Mouse (Mus musculus): ENCODE measurements around the gene Eef2k.
A peak's percentile ranks its signal among the peaks of the same experiment; 100 is the strongest.

The Eef2k gene

DNA sequence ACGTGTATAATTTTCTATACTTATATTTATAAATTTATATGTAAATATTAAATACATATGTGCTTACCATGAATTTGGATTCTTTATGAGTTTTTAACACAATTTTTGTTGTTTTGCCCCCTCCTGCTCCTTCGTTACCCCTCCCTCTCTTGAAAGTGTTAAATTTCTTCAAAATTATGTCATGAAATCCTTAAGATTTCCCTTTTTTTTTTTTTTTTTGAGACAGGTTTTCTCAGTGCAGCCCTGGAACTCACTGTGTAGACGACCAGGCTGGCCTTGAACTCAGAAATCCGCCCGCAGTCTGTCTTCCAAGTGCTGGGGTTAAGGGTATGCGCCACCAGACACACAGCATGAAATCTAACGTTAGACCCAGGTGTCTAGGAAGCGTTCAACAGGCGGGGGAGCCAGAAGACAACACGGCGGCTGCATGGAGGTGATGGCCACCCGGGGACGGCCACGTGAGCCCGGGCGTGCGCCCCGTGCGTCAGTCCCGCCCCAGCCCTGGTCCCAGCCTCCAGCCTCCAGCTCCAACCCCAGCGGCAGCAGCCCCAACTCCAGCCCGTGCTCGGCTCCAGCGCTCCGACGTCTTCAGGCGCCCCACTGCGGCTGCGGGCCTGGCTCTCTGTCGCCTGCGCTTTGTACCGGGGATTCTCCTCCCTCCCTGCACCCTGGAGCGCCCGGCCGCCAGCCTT, at the start of gene Eef2k:
Gene Eef2k (plus strand): TSS at position 487 of the 692 bp plus-strand sequence.
- DNase-seq: peak; percentile 86

DNA sequence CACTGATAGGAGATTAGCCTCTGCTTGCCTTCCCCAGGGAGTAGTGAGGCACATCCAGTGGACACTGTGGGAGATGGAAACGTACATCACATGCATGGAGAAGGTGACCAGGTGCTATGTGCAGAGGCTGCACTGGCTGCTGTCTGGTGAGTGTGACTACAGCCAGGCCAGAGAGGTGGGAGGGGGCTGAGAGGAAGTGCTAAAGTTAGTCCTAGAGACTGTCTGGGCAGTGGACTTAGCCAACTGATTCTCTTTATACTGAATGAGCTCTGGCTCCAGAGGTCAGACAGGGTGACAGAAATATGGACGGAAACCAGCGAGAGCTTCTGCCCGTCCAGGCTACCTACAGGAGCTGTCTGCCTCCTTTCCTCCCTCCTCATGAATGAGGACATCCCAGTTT, 47.1 kb upstream of the Eef2k start:
- no peak for DNase-seq

DNA sequence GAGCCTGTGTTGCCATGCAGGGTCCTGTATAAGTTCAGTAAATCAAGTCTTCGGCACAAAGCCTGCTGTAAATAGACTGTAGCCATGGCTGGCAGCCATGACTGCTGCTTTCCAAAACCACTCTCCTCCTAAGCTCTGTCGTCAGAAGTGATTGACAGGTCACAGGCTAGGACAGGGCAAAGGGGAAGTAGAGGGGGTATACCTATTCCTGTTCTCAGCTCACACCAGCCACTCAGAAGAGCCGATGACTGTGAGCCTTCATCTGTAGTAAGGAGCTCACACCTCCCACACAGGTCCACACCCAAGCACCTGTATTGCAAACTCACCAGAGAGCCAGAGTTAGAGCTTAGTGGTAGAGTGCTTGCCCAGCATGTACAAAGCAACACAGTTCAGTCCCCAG, 46.3 kb upstream of the Eef2k start:
- DNase-seq: no peak

DNA sequence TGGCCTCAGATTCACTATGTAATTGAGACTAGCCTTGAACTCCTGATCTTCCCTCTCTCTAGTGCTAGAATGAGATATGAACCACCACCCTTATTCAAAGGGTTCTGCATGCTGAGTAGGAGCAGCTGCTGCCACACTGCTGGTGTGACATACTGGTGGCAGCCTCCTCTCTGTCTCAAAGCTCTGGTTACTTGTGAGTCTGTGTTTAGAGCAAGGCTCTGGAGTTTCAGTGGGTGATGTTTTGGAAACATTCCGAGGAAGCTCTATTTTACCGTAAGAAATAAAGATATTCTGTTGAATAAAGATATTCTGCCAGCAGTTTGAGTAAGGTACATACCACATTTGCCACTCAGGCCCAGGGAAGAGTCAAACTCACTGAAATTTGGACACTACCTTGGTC, 39.4 kb upstream of the Eef2k start:
- DNase-seq: no peak

DNA sequence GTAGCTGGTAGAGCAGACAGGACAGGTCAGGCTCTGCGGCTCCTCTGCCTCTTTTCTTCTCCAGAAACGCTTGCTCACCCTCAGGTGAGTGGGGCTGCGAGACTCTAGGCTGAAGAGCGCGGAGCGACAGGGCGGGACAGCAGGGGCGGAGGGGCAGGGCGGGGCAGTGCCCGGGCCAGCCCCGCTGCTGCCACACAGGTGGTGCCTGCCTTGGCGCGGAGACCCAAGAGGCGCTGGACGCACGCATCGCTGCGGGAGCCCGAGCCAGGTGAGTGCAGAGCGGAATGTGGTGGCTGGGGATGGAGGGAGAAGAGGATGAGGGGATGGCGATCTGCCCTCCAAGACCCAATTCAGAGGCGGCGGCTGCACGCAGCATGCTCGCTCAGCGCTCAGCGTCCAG, 32.9 kb upstream of the Eef2k start:
- no peak for DNase-seq

DNA sequence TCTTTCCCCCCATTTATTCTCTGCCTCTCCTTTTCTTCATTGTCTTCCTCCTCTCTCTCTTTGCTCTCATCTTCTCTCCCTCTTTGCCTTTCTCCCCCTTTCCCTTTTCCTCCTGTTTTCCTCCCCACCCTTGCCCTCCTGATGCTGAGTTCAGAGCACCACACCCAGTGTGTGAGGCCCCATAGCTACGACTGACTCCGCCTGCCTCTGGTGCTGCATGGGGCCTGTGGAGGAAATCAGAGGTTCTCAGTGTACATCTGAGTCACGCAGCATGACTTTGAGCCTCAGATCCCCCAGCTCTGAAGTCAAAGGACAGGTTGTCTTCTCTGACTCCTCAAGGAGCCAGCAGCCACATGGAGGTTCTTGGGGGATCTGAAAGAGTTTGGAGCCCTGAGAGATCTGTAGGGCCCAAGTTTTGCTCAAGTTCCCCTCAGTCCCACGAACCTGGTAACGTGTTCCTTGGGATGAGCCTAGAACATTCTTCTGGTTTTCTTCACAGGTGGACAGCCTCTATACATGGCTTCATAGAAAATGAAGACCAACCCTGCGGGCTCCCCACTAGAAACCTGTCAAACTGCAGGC, 30.7 kb upstream of the Eef2k start, which contains the start of gene Gm5737:
Gene Gm5737 (plus strand): TSS at position 532 of the 582 bp plus-strand sequence.
- DNase-seq: no peak

DNA sequence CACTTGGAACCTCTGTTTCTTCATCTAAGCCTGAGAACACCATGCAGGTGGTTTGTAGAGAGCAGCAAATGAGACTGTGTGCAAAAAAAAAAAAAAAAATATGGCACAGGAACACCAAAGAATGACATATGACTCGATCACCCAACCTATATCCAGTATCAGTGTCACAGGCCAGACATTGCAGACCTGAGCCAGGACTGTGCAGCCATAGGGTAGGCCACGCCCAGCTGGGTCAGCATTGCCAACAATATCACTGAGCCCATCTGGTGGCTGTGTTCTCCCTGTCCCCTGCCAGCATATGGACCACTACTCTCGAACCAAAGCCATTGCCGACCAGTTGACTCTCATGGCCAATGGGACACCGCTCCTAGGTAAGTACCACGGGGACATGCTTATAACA, 25.1 kb upstream of the Eef2k start:
- DNase-seq: no peak

DNA sequence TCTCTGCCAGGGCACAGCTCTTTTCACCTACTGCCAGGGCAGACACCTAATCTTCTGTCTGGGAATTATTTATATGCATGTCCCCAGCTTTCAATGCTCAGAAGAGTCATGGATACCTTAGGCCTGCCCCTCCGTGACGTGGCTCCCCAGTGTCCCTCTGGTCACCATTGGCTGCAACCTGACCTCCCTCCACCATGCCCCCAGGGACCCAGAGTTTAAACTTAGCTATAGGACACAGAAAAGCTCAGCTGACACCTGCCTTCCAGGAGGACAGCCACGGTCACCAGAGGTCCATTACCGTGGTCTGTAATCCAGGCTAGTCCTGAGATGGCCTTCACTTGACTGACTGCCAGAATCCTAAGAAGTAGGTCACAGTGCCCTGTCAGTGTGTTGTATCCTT, 23.2 kb upstream of the Eef2k start:
- no peak for DNase-seq

DNA sequence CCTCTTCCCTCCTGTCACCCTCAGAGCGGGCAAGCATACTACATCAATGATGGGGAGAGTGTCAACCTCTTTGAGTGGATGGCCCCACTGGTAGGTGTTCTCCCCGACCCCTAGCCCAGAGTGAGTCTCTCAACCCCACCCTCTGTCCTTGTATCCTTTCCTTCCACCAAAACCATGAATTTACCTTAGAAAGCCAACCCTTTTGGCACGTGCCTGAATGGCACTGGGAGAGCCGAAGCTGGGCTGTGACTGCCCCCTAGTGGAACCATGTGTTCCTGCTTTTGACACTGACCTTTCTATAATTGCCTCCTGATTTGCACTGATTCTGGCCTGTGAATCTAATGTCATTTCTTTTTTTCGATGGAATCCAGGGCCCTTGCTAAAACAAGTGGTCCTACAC, 19.4 kb upstream of the Eef2k start:
- DNase-seq: peak; percentile 45 to 64

DNA sequence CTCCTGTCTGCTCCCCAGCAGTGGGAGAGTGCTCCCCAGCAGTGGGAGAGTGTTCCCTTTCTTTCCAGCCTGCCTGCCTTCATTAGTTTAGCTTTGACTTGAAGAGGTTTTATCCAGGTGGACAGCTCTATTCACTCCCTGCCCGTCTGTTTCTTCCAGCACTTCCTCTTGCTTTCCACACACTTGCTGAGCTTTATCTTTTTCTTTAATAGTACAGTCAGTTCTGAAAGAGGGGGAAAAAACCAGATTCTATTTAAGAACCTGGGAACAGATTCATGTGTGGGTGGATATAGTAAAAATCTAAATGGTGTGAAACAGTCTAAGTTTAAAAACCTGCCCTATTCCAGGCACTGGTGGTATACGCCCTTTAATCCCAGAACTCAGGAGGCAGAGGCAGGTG, 17.5 kb upstream of the Eef2k start:
- DNase-seq: no peak

DNA sequence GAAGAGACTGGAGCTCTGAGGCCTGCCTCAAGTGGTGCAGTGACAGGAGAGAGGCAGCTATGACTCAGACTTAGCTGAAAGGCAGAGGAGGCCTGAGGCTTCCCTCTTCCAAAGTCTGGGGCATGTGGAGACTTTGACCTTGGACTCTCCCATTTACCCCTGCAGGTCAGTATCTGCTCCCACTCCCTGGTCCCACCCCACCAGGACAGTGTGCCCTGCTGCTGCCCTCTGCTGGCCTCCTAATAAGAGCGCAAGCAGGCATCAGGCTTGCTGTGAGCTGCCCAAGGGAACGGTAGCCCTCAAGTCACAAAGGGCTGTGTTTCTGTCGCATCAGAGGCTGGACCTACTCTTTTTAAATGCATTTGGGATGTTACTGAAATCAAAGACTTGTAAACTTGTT, 16.2 kb upstream of the Eef2k start:
- peak in 1 of 2 experiments; percentile 25 for DNase-seq

DNA sequence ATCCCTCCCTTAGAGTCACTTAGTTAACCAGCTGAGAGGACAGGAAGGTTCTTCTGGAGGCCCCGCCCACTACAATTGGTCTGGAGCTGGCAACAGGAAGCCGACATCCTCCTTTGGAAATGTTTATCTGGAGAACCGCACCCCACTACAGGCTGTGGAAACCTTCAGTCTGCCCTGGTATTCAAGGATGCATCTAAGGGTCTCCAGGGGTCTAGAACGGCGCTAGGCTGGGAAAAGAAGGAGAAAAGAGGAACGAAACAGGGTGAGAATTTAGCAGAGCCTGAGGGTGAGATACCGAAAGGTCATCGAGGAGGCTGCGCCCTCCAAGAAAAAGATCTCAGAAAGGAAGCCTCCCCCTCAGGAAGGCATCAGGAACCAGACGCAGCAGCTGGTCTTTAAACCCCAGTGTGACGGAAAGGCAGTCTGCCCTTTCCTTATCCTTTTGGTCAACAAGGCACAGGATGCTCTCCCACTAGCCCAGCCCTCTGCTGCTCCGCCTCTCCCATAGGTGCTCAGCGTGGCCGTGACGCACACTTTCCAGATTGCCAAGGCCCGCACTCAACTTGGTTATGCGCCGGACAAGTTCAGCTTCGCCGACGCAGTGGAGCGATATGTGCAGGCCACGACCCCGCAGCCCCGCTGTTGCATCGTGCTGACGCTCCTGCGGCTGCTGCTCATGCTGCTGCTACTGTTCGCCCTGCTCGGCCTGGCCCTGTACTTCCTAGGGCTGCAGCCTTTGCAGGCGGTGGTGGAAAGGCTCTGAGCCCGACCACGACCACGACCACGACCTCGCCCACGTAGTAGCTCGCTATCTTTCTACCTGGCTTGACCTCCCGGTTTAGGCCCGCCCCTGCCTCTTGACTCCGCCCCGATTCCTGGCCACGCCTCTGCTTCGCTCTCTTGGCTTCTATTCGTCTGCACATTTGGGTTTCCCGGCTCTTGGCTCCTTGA, 11.9 kb upstream of the Eef2k start:
- DNase-seq: peak; percentile 69 to 82

DNA sequence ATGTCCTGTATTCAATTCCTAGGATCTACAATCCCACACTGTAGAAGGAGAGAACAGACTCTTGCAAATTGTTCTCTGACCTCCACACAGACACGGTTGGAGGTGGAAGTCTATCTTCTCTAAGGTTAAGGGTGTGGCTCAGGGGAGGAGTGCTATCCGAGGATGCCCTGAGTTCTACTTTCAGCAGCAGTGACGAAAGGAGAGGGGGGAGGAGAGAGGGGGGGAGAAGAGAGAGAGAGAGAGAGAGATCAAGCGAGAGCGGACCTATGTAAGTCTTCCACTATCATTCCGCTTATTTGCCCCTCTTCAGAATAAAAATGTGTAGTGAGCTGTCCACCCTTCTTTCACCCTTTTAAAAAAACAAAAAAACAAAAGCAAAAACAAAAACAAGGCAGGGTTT, 8.2 kb upstream of the Eef2k start:
- no peak for DNase-seq

DNA sequence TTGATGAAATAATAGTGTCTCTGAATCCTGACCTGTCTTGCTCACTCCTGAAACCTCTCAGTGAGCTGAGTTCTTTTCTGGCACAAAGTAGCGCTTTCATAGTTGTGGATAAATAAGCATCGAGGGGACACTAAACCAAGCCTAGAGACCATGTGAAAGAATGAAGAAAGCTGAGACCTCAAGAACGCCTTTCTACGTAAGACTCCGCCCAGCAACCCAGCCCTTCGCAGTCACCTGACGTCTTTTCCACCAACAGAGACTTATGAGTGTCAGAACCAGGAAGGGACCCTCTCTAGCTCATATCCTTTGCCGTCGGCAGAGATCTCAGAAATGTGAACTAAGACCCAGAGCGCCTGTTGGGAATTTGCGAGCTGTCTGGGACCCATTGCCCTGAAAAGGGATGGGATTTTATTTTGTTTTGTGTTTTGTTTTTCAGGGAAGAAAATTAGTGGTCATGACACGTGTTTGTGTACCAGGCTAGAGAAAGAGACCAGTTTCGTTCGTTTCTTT, 7.7 kb upstream of the Eef2k start:
- DNase-seq: peak; percentile 70 to 73

DNA sequence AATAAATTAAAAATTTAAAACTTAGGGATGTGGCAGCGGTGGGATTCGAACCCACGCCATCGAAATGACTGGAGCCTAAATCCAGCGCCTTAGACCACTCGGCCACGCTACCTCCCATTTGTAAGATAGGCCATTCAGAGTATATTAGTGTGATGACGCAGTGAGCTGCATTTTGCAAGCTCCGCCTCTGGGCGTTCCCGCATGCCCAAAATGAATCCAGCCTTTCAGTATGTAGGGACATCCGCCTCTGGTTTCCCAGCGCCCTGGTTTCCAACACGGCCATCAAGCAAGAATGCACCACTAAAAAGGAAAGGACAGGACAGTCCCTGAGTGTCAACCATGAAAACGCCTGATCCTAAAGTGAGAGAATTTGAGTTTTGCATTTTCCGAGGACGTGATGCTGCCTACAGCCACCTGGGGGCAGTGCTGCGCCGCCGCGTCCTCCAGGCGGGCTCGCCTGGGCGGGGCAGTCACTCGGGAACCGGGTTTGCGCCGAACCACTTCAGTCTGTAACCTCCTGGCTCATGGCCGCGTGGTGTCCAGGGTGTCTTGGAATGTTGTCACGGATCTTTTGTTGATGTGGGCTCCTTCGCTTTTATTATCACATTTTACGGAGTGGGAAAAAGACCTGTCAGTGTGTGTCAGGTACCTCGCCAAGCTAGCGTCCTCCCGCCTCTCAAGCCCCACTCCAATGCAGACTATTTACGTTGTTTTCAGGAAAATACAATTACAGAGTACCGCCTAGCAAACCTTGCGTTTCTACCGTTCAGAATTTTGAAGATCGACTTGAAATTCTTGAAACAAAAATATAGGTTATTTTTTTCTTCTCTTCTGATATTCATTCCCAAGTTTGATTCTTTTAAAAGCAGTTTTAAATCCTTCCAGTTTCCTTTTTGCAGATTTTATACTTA, 6.9 kb upstream of the Eef2k start:
- peak; percentile 94 to 97 for DNase-seq

DNA sequence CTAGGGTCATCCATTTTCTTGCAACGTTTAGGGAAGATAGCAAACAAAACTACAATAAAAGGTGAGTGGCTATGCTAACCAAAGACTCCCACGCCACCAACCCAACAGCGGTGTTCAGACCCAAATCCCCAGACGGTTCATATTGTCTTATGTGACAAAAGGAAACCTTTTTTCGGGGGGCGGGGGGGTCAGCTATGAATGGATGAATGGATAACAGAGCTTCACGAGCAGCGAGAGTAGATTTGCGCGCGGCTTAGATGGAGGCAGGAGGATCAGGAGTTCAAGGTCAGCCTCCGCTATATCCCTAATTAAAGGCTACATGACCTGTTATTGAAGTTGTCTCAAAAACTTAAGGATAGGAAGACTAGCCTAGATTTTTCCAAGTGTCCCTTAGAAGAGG, 6.3 kb upstream of the Eef2k start:
- no peak for DNase-seq

DNA sequence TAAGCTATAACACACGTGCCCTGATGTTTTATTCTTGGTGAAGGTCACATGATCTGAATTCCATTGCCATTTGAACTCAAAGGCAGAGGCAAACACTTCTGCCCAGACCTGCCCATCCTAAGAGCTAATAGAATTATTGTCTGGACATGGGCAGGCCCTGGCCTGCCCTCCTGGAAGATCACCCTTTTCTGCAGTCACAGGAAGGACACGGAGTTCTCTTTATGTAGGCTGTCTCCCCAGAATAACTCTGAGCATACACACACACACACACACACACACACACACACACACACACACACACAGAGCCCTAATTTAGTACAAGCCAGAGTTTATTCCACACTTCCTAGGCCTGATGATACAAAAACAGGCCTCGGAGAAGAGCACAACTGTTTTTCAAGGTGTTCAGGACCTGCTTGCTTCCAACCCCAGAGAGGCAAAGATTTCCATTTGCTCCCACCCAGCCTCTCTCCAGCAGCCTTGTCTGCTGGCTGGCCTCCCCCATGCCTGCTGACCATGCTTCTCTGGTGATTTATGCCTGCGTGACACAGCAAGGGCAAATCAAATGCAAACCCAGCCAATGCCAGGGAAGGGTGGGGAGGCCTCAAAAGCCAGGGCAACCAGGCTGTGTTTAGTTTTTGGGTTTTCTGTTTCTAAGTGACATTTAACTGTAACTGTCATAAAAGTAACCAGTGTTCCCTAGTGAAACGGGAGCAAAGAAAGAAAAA, 4.0 kb upstream of the Eef2k start:
- DNase-seq: no peak

DNA sequence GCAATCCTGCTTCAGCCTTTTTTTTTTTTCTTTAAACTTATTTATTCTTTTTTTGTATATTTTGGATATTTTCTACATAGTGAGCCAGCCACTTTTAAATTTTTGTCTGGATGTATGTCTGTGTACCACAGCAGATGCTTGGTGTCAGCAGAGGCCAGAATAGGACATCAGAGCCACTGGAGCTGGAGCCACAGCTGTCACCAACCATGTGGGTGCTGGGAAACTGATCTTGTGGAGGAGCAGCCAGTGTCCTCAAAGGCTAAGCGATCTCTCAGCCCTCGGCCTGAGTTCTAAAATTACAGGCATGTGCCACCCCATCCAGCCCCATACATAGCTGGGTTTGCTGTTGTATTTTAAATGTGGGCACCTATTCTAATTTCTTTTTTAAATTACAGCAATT, 2.8 kb upstream of the Eef2k start:
- DNase-seq: no peak

DNA sequence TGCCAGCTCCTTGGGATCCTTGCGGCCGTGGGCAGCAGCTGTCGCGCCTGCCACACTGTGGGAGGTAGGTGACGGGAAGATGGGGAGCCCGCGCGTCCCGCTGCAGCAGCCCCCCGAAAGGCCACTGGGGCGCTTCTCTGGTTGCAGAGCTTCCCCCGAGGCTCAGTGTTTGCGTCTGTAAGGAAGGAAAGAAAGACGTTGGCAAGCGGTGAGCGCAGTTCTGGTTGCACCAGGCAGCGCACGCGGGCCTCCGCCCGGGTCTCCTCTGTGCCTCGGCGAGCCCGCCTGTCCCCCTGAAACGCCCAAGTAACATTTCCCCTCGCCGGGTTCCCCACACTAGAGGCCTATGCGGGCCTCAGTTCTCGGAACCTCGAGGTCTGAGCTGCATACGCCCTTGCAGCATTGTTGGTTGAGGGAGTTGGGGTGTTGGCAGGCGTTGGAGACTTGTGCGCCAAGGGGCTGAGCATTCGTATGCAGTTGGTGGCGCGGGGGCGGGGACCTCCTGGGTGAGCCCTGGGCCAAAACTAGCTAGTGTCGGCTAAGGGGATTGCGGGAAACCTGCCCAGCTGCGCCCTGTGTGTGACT, 498 bp downstream of the Eef2k start:
- peak; percentile 49 to 62 for DNase-seq

DNA sequence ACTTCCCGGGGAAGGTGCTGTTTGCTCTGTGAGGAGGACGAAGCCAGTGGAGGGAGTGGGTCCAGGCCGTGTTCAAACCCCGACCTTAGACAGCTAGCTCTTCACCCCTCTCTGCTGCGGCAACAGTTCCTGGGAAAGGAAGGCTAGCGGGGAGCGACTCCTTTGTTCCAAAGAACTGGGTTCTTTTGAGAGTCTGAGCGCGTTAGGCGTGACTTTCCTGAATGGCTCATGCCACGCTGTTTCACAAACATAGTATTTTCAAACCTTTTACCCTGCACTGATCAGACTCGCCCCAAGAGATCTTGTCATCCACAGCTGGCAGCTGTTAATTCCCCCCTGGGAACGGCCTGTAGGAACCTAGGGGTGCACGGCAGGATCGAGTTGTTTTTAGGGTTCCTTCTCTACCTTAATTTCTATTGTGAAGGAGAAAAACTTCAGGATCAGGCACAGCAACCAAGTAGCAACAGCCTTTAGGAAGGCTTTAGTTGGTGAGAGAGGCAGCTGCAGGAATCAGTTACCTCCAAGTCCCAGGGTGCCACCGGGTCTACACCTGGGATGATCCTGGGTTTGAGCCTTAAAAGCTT, 1.3 kb downstream of the Eef2k start:
- no peak for DNase-seq

DNA sequence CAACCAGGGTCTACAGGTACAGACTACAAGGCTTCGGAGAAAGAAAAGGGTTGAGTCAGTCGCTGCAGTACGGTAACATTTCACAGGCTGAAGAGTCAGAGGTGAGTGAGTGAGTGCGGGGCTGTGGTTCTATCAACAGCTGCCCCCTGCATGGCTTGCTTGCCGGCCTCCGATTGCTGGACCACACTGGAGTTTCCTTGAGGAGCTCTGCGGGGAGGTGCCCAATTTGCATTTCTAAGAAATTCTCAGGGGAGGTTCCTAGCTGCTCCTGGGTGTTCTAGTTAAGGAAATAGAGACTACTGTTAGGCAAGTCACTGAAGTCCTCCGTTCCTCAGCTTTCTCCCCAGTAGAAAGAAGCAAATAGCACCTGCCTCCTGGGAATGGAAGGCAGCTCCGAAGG, 2.1 kb downstream of the Eef2k start:
- DNase-seq: no peak
